Comparison of ENCODE assay signal across 25 mouse cellular contexts in the genomic region with DNA sequence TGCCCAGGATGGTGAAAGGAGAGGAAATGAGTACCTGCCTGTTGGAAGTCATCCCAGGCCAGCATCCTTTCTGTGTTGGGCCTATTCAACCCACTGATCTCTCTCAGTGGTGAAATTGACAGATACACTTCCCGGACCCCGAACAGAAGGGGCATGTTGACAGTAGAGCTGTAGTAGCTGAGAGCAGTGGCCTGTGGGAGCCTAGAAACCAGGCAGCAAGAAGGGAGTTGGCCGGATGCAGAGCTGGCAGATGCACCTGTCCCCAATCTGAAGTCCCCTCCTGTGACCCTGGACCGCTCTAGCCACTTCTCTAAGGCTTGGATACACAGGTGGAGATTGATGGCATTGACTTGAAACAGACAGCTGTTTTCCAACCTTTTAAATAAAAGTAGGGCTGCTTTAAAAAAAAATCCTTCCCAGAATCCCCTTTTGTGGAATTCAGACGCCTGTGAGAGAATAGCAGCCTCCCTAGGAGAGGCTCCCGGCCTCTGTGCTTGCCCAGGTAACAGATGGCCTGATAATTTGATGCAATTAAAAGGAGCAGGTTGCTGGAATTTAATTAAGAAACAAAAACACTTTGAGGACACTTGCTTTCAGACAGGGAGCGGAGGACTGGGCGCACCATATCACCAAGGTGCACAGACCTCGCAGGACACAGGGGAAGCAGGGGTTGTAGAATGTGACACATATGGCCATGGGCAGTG.
DNase-seq lines count a peak whose midpoint lies in the region; ATAC-seq and TF ChIP-seq lines count a peak whose summit lies in the region.
"Had no signal": no experiment of that assay in that cellular context is flagged by ENCODE, and none has a peak within 500 bp of the region (broad histone marks: within the 10 kb centered on the region; RNA-seq: fewer than 3 reads in every experiment).

No protein-coding gene starts in this region.

- no peak overlapping the region for H3K27ac ChIP-seq in hindbrain, embryonic 15.5 days (replicated peaks)
- no peak overlapping the region; the same call in 1 of the 2 replicates for H3K27ac ChIP-seq in hindbrain, embryonic 16.5 days (ENCODE audit: low read depth, low read length)
- H3K27ac ChIP-seq in cerebellum, adult 2 months (ENCODE audit: insufficient read depth, low read length) = no peak overlapping the region
- H3K27ac ChIP-seq: embryonic facial prominence, embryonic 15.5 days; heart, adult 2 months; heart, embryonic 13.5 days; kidney, postnatal 0 days; limb, embryonic 15.5 days; liver, embryonic 14.5 days; midbrain, embryonic 15.5 days; stomach, embryonic 15.5 days had no signal

- WGBS in hindbrain, embryonic 15.5 days = 72% methylated on average over 9 of the region's 9 CpGs
- WGBS in hindbrain, embryonic 16.5 days = 65% methylated on average over 9 of the region's 9 CpGs
- 13% methylated on average over 9 of the region's 9 CpGs for WGBS in cerebellum, adult 2 months

- no peak overlapping the region for H3K4me2 ChIP-seq in hindbrain, embryonic 15.5 days
- H3K4me2 ChIP-seq in hindbrain, embryonic 16.5 days (ENCODE audit: low read length) = no peak overlapping the region
- H3K4me2 ChIP-seq: embryonic facial prominence, embryonic 15.5 days; heart, embryonic 13.5 days; limb, embryonic 15.5 days; lung, embryonic 14.5 days; midbrain, embryonic 15.5 days; stomach, embryonic 15.5 days had no signal

- peak; percentile 35 for DNase-seq in cerebellum, adult 11 months
- DNase-seq in cerebellum, adult 2 months = peak; percentile 60 to 76
- peak; percentile 66 to 67 for DNase-seq in cerebellum, postnatal 25 days
- no peak for DNase-seq in gastrocnemius, postnatal 4 days (ENCODE audit: low spot score in 2 of 2)
- DNase-seq in gastrocnemius, postnatal 25 days = no peak
- DNase-seq in right cerebral cortex, adult 2 months (ENCODE audit: low spot score in 2 of 2) = no peak
- DNase-seq: adrenal gland, adult 8-10 months; gastrocnemius, postnatal 14 days; heart, adult 2 months; heart, postnatal 14 days; kidney, adult 18-20 months; left cerebral cortex, postnatal 4 days; lung, embryonic 14.5 days; right cerebral cortex, postnatal 4 days; thymus, postnatal 25 days had no signal

- H3K27me3 ChIP-seq in hindbrain, embryonic 15.5 days = no peaks in the 10 kb centered on the region
- no peaks in the 10 kb centered on the region for H3K27me3 ChIP-seq in hindbrain, embryonic 16.5 days (replicated peaks; ENCODE audit: control insufficient read depth, insufficient read depth, low read length)
- no peaks in the 10 kb centered on the region; the same call in 1 of the 2 replicates for H3K27me3 ChIP-seq in cerebellum, adult 2 months (ENCODE audit: control insufficient read depth, insufficient read depth, low read length)
- H3K27me3 ChIP-seq: embryonic facial prominence, embryonic 15.5 days; heart, embryonic 13.5 days; limb, embryonic 15.5 days; midbrain, embryonic 15.5 days; stomach, embryonic 15.5 days had no signal

- TF ChIP-seq CTCF in cerebellum, adult 2 months (IDR thresholded peaks at IDR 0.05; ENCODE audit: borderline replicate concordance, insufficient read depth, low read depth, low read length) = no peak

- peaks cover 47% of the 10 kb centered on the region for H3K4me1 ChIP-seq in hindbrain, embryonic 15.5 days (replicated peaks)
- H3K4me1 ChIP-seq in hindbrain, embryonic 16.5 days (ENCODE audit: control insufficient read depth, insufficient read depth, low read depth, low read length) = peaks cover 26% of the 10 kb centered on the region
- H3K4me1 ChIP-seq in cerebellum, adult 2 months (ENCODE audit: control insufficient read depth, insufficient read depth, low read length) = peaks cover 23% of the 10 kb centered on the region
- H3K4me1 ChIP-seq: stomach, embryonic 15.5 days had no signal

- 0 out of 2 replicates have a peak, but pooled peaks have one; percentile 19 for ATAC-seq in hindbrain, embryonic 15.5 days (ENCODE audit: low FRiP score, low read depth)
- ATAC-seq in hindbrain, embryonic 16.5 days = no peak
- ATAC-seq: activated CD4-positive, CD25-positive, alpha-beta regulatory T cell, adult 4 months; midbrain, embryonic 15.5 days had no signal

- H3K36me3 ChIP-seq in hindbrain, embryonic 15.5 days = no peaks in the 10 kb centered on the region
- H3K36me3 ChIP-seq in hindbrain, embryonic 16.5 days (ENCODE audit: control insufficient read depth, insufficient read depth, low read length) = no peaks in the 10 kb centered on the region
- H3K36me3 ChIP-seq: embryonic facial prominence, embryonic 15.5 days; heart, embryonic 13.5 days; limb, embryonic 15.5 days; midbrain, embryonic 15.5 days; stomach, embryonic 15.5 days had no signal

- H3K4me3 ChIP-seq in hindbrain, embryonic 15.5 days = no peak overlapping the region
- no peak overlapping the region for H3K4me3 ChIP-seq in hindbrain, embryonic 16.5 days (ENCODE audit: low read length)
- no peak overlapping the region for H3K4me3 ChIP-seq in cerebellum, adult 2 months (replicated peaks; ENCODE audit: insufficient read depth, low read depth, low read length)
- H3K4me3 ChIP-seq: embryonic facial prominence, embryonic 15.5 days; heart, adult 2 months; heart, embryonic 13.5 days; limb, embryonic 15.5 days; midbrain, embryonic 15.5 days; stomach, embryonic 15.5 days had no signal

- H3K9me3 ChIP-seq in hindbrain, embryonic 15.5 days = no peaks in the 10 kb centered on the region
- H3K9me3 ChIP-seq in hindbrain, embryonic 16.5 days (ENCODE audit: control insufficient read depth, low read length) = no peaks in the 10 kb centered on the region
- H3K9me3 ChIP-seq: embryonic facial prominence, embryonic 15.5 days; limb, embryonic 15.5 days; midbrain, embryonic 15.5 days; stomach, embryonic 15.5 days had no signal

- TF ChIP-seq POLR2A in cerebellum, adult 2 months (IDR thresholded peaks at IDR 0.05; ENCODE audit: borderline replicate concordance, insufficient read depth, low read length) = no peak

- H3K9ac ChIP-seq in hindbrain, embryonic 15.5 days = no peak overlapping the region
- no peak overlapping the region for H3K9ac ChIP-seq in hindbrain, embryonic 16.5 days (ENCODE audit: low read depth, low read length)
- H3K9ac ChIP-seq: embryonic facial prominence, embryonic 15.5 days; heart, embryonic 13.5 days; limb, embryonic 15.5 days; liver, embryonic 14.5 days; lung, embryonic 14.5 days; midbrain, embryonic 15.5 days; stomach, embryonic 15.5 days had no signal

Comparison
In these comparisons a context has a peak if more than half of its experiments do, and no peak if none do; other contexts are left out.
1. DNase-seq: peak in cerebellum, adult 11 months (single experiment), cerebellum, adult 2 months (2 of 2) and cerebellum, postnatal 25 days (2 of 2); none in gastrocnemius, postnatal 4 days (0 of 2), gastrocnemius, postnatal 25 days (single experiment) and right cerebral cortex, adult 2 months (0 of 2).